Mouse (Mus musculus): Measurements from ENCODE around the gene Hypk.
"Not testable (repeated sequence)": the region's sequence is repeated elsewhere in the genome, so short reads cannot be mapped to it uniquely, and the experiment has no call there.

Gene Hypk

DNA sequence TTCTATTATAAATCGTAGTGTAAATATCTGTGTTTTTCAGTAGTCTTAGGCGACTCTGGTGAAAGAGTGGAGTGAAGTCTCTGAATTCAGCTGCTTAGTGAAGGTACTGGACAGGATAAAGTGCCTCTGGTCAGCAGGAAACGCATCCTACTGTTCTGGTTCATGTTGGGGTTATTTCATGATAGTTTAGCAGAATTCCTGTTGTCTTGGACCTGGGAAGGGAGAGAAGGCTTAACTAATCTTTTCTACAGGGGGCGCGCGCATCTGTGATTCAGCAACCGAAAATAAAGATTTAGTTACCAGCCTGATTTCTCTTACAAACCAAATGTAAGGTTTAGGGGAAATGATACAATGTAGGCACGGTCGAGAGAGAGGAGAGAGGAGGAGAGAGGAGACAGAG, 5.0 kb upstream of the Hypk start:
- peak; percentile 37 for DNase-seq (ENCODE audit: low spot score)

DNA sequence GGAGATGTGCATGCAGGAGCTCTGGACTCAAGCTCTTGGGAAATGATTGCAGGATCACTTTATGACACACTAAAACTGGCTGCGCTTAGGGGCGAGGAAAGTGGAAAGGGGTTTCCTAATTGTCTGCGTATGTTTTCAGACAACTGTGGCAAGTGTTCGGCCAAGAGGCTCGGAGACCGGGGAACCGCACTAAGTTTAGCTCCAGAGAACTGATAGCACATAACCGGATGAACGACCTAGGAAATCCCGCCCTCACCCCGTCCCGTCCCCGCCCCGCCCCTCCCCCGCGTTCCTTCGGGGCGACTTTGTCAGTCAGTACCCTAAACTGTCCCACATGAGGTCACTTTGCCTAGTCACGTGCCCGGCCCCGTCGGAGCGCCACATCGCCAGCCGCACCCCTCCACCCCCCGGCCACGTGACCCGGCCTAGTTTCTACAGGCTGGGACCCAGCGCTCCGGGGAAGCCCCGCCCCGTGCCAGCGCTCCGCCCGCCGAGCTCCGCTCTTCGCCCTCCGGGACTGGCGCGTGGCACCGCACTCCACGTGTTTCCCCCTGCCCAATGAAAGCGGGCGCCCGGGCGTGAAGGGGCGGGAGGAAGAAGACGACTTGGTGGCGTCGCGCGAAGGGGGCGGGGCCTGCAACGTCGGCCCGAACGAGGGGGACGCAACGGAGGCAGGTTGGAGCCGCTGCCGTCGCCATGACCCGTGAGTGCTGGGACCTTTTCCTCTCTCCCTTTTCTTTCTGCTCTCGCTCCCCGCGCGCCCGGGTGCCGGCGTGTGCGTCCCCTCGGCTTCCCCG, 4.2 kb upstream of the Hypk start, which contains the start of gene Serf2:
Gene Serf2, plus strand, starts transcription at position 457 of the 797 bp plus-strand sequence.
- peak; percentile 97 for DNase-seq (ENCODE audit: low spot score)

DNA sequence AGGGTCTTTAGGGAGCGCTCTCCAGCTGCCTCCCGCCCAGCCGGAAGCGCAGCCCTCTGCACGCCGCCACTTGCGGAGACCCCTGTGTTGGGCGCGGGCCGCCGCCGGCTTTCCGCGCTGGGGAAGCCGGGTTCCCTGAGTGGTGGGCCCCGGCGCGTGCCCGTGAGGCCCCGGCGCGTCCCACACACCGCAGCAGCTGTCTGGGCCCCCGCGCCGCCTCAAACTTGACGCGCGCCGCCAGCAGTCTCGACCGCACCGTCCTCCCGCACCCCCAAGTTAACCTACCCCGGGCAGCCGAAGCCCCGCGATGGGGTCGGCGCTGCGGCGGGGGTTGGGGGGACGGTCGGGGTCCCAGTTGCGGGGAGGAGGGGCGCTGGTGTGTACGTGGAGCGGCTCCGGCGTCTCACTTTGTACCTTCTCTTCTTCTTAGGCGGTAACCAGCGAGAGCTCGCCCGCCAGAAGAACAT, 3.5 kb upstream of the Hypk start:
- no peak for DNase-seq (ENCODE audit: low spot score)

DNA sequence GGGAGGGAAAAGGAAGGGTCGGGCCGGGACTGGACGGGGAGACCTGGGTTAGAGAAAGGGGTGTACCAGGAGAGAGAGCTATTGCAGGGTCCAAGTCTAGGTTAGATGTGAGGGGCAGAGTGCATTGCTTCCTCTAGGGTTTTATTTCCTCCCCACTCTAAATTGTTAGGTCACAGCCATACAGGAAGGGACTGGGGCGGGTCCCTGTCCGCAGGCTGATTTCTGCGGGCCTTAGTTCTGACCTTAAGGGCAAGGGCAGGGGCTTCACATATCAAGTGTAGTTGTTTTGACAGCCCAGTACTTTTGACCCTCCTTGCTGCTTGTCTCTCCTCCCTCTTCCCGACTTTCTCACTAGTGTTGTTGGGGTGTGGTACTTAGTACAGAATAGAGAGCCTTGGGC, 3.0 kb upstream of the Hypk start:
- no peak for DNase-seq (ENCODE audit: low spot score)

DNA sequence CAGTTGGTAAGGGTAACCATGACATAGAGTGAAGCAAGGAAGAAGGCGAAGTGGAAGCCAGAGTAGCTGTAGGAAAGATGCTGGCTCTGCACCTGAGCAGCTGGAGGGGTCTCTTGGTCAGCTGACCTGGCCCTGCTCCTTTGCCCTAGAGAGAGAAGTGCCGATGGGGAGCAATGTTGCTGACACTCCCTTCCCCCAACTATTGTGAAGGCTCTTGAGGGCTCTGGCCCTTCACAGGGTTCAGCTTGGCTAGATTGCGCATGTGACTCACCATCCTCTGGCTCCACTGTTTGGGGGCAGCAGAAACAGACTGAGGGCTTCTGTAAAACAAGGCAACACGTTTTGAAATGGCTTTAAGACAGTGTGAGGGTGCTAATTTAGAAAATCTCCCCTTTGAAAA, 729 bp upstream of the Hypk start:
- no peak for DNase-seq (ENCODE audit: low spot score)

DNA sequence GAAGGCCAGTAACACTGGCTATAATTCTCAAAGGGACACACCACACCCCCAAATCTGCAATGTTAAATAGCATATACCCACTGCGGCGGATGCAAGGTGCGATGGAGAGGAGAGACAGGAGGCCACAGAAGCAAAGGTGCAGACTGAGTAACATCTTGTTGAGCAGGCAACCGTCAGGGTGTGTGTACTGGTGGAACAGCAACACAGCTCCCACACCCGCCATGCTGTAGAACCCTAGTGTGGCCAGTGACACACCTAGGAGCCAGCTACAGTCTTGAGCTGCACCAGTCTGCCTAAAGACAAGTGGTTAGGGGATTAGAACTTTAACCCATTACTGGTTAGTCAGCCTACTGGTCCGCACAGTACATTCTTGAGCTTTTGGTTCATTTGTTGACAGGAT, 827 bp downstream of the Hypk start:
- DNase-seq (ENCODE audit: low spot score): no peak

DNA sequence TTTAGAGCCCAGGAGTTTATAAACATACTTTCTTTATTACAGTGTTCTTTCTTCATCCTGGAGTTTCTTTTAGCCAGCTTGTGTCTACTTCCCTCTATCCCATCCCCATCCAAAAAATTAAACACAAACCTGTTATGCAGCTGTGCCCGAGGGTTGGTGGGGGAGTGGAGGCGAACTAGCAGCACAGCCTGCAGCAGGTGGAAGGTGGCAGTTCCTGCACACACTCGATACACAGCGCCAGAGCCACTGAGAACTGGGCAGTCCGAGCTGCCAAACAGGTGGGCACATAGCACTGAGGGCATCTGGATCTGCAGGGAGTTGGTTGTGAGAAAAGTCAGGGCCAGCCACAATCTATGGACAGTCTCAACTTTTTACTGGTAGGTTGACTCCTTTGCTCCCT, 2.4 kb downstream of the Hypk start:
- no peak for DNase-seq (ENCODE audit: low spot score)

DNA sequence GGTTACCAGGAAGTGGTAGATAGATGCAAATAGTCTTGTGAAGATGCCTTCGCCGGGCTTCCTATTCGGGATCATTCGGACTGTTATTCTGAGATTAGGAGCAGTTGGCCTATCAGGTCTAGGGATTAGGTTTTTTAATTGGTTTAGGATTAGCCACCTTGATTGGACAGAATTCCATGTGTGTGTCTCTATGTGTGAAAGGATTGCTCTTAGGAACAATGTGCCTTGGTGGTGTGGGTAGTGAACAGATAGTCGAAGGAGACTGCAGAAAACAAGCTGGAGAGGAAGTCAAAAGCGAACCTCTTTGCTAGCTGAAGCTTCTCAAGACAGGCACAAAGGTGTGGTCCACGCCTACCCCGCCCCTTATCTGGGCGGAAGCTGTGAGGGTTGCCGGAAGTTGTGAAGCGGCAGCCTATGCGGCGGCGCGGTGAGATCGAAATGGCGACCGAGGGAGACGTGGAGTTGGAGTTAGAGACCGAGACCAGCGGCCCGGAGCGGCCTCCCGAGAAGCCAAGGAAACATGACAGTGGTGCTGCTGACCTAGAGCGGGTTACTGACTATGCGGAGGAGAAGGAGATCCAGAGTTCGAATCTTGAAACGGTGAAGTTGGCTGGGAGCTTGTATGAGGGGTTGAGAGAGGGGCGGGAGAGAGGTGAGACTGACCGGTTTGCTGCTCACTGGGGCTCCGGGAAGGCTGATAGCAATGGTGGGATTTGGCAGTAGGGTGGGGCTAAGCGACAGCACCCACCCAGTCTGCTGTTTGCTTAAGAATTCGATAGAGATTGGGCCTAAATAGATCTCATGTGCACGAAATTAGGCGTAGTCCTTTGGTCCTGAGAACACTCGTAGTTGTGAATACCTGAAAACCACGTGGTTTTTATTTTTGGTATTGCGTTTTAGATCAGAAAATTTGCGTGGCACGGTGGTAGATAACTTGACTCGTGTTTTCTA, 3.9 kb downstream of the Hypk start, which contains the start of gene Serinc4:
Gene Serinc4, minus strand, starts transcription at position 90 of the 951 bp plus-strand sequence.
- peak; percentile 88 for DNase-seq (ENCODE audit: low spot score)

DNA sequence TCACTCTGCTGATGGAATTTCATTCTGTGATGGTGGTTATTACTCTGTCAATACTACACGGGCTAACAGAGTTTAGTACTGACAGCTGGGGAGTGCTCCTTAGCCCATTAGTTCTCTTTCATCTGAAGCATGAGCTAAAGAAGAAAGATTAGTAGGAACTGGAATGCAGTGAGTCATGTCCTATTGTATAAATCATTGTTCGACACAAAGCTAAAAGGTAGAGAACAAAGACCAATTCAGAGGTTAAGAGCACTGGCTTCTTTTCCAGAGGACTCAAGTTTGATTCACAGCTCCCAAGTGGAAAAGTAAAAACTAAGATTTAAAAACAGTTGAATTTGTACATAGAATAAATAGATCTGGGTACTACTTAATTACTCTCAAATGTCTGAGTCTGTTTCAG, 7.0 kb downstream of the Hypk start:
- DNase-seq (ENCODE audit: low spot score): no peak

DNA sequence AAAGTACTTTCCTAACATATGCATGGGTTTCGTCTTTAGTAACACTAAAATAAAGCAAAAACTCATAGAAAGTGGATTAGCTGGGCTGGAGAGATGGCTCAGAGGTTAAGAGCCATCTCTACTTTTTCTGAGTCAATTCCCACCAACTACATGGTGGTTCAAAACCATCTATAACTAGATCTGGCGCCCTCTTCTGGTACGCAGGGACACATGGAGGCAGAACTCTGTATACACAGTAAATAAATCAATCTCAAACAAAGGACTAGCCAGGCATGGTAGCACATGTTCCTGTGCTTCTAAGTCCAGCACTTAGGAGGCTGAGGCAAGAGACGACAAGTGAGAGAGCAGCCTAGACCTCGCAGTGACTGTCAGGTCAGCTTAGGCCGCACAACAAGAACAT, 15.9 kb downstream of the Hypk start:
- DNase-seq (ENCODE audit: low spot score): not testable (repeated sequence)

DNA sequence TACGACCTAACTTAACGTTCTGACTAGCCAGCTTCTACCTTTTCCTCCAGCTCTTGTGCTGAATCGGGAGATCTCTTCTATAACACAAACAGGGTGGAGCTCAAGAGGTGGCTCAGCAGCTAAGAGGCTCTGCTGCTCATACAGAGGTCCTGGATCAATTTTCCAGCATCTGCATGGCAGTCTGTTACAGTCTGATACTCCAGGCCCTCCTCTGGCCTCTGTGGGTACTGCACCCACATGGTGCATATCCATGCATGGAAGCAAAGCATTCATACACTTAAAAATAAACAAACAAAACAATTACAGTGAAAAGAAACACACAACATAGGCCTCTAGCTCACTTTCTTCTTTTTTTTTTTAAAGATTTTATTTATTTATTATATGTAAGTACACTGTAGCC, 19.7 kb downstream of the Hypk start:
- not testable (repeated sequence) for DNase-seq (ENCODE audit: low spot score)

DNA sequence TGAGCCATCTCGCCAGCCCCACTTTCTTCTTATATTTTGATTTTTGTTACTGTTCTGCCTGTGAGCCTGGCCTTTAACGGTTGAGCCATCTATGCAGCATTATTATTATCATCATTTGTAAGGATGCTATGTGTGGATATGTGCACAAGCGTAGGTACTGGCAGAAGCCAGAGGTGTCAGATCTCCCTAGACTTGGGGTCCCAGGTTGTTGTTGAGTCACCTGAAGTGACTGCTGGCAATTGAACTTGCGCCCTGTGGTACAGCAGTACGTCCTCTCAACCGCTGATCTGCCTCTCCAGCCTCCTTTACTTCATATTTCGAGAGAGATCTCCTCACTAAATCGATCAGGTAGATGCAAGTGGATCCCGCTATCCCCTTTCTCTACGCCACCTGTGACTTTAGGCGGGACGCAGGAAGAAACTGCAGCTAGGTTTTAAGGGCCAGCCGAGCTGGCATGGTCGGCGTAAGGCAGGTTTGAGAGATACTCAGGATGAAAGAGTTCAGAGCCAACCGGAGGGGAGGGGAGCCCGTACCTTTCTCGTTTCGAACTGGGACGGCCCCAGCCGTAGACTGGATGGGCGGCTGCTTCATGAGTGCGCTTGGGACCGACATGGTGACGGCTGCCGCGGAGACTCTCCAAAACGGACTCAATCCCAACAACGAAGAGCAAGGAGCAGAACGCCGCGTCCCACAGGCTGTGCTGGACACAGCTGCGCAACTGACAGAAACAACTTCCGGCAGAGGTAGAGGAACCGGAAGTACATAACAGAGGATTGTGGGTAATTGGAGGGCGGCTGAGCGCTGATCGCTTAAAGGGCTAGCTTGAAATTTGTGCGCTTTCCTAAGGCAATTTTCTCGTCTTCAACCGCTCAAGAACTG, 20.4 kb downstream of the Hypk start, which contains the start of gene Mfap1b:
Gene Mfap1b, minus strand, starts transcription at position 767 of the 879 bp plus-strand sequence.
- peak; percentile 85 for DNase-seq (ENCODE audit: low spot score)

DNA sequence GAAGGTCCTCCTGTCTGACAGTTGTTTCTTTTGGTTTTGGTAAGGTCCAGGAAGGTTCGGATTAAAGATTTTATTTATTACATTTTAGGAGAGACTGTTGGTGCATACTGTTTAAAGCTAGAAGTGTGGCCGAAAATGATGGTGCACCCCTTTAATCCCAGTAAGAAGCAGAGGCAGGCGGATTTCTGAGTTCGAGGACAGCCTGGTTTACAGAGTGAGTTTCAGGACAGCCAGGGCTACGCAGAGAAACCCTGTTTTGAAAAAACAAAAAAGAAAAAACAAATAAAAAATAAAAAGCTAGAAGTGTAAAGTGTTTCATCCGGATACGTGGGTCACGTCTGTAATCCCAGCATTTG, 21.1 kb downstream of the Hypk start:
- DNase-seq (ENCODE audit: low spot score): no peak

DNA sequence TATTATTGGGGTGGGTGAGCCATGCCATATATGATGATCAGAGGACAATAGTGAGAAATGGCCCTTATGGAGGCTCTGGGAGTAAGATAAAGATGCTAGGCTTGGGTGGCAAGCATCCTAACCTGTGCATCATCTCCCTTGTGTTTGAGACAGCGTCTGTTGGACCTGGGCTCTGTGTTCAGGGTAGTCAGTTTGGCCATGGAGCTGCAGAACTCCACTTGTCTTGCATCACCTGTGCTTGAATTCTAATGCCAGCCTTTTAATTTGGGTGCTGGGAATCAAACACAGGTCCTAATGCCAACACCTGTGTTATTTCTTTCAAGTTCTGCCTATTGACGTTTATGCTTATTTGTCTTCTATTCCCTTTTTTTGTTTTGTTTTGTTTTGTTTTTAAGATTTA, 22.2 kb downstream of the Hypk start:
- not testable (repeated sequence) for DNase-seq (ENCODE audit: low spot score)

DNA sequence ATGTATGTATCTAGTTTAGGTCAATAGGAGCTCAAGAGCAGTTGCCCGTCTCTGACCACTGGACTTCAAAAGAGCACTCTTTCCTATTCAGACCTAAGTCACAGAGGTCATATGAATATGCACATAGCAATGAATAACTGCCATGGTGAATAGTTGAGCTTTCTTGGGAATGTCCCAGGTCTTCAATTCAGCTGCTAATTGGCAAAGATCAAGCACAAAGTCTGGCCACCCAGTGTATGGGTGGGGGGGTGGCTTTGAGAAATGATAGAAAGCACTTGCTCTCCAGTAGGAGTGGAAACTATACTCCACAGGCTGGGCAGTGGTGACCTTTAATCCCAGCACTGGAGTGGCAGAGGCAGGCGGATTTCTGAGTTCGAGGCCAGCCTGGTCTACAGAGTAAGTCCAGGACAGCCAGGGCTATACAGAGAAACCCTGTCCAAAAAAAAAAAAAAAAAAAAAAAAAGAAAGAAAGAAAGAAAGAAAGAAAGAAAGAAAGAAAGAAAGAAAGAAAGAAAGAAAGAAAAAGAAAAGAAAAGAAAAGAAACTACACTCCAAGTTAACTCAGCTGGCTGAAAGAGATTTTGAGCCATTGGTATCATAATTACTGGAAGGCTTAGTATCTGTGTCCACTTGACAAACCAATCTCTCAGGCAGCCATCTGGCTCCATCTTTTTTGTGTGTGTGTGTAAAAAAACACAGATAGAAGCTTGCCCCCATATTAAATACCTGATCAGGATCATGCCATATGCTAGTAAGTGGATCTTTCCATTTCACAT, 24.6 kb downstream of the Hypk start:
- DNase-seq (ENCODE audit: low spot score): no peak

DNA sequence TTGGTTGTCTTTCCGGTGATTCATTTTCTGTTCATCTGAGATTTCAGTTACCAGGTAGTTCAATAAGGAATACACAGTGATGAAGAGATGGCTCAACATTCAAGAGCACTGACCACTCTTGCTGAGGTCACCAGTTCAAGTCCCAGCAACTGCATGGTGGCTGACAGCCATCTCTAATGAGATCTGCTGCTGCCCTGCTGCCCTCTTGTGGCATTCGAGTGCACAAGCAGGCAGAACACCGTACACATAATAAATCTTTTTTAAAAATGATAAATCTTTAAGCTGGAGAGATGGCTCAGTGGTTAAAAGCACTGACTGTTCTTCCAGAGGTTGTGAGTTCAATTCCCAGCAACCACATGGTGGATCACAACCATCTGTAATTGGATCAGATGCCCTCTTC, 27.4 kb downstream of the Hypk start:
- peak; percentile 33 for DNase-seq (ENCODE audit: low spot score)

DNA sequence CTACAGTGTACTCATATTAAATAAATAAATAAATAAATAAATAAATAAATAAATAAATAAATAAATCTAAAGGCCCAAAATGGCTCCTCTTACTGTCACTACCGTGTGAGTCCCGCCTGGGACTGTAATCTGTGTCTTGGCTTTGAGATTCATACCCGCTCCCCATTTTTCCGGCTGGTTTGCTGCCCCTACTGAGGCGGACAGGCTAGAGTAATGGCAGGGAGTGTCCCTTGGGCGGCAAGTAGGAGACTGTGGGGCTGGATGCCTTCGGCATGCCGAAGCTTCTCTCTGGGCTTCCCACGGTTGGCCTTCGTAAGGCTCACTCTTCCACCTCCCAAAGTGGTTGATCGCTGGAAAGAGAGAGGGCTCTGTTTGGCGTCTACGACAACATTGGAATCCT, 27.8 kb downstream of the Hypk start:
- not testable (repeated sequence) for DNase-seq (ENCODE audit: low spot score)

DNA sequence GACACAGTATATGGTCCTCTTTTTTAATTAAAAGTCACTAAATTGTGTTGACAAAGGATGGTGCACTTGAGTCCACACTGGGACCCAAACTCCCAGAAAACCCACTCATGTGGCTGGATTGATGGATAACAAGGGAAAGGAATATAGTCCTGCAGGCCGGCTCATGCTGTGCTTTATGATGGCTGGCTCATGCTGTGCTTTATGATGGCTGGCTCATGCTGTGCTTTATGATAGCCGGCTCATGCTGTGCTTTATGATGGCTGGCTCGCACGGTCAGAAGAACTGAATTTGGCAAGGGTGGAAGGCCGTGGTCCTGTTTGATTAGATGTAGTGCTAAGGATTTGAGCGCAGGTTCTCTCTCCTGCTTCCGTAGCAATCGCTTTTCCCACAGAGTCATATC, 30.5 kb downstream of the Hypk start:
- no peak for DNase-seq (ENCODE audit: low spot score)

DNA sequence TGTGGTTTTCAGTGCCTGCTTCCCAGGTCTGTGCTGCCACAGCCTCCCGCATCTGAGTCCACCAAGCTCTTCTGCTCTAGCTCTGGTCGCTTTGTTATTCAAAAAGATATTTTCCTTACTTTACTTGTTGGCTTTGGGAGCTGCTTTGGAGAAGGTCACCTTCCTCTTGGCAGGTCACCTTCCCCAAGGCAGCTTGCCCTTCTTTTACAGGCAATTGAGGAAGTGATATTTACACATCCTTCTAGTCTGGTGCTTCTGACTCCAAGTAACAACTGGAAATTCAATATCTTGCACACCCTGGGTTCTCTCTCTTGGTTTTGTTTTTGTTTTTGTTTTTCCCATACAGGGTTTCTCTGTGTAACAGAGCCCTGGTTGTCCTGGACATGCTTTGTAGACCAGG, 31.3 kb downstream of the Hypk start:
- not testable (repeated sequence) for DNase-seq (ENCODE audit: low spot score)

DNA sequence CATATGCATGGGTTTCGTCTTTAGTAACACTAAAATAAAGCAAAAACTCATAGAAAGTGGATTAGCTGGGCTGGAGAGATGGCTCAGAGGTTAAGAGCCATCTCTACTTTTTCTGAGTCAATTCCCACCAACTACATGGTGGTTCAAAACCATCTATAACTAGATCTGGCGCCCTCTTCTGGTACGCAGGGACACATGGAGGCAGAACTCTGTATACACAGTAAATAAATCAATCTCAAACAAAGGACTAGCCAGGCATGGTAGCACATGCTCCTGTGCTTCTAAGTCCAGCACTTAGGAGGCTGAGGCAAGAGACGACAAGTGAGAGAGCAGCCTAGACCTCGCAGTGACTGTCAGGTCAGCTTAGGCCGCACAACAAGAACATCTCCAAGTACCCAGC, 48.5 kb downstream of the Hypk start:
- not testable (repeated sequence) for DNase-seq (ENCODE audit: low spot score)

All from c-Kit-positive CD71-positive TER-119-positive erythroid progenitor cells, embryonic 14.5 days (primary cell).